Mouse (Mus musculus) lung, adult 2 months (tissue): ENCODE measurements around the gene Tnnt3.

Experiments used
- CTCF ChIP-seq: fragments of 200-500 bp; IDR thresholded peaks from 2 replicates; pipeline ENCODE4 v1.5.1; 2011; ENCODE audit warnings: mild to moderate bottlenecking, low read length, control low read depth; ENCODE audit not compliant: insufficient read depth
- POLR2A ChIP-seq: fragments of 200-500 bp; IDR thresholded peaks from 2 replicates; pipeline ENCODE4 v1.6.1; 2011; ENCODE audit warnings: low read depth, mild to moderate bottlenecking, control low read depth, low read length, borderline replicate concordance; ENCODE audit errors: extremely low read depth

DNA sequence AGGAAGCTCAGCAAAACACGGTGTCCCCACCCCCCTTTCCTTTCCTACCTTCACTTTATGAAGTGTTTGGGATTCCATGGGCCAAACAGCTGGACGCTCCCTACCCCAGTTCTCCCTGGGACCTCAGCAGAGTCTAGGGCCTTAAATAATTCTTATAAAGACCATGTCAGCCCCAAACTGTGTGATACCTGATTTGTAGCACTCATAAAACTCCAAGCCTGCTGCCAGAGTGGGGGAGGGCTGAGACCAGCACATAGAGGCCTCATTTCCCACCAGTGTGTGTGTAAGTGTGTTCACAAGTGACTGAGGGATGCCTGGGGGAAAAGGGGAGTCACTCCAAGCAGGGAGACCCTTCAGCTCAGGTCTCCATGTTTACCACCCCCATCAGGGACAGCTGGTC lies 49.2 kb downstream of the Tnnt3 start:
- TF ChIP-seq CTCF (no peak), POLR2A (no peak)
